Mouse (Mus musculus) urinary bladder, adult 18-20 months (tissue): ENCODE measurements around the gene Uncx.

Experiments
- DNase-seq, 2 experiments: peaks; one replicate each; pipeline ENCODE4 v3.0.0; 2022; ENCODE audit warnings: low spot score in 2 of 2, mixed read lengths in 2 of 2

Uncx gene

DNA sequence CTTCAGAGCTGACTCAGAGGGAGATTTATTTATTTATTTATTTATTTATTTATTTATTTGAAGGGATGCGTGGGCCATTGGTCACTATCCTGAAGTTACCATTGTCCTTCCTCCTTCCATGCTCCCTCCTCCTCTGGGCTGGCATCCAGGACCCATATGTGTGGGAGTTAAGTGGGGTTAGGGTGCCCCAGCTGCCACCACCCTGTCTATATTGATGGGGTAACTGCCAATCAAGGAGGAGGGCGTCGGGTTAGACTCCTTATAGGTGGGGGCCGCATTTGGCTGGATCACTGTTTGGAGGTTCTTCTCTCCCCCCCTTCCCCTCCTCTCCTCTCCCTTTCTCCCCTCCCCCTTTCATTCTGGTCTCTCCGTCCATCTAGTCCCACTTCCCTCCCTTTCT, 738 bp upstream of the Uncx start:
- DNase-seq, result no peak

DNA sequence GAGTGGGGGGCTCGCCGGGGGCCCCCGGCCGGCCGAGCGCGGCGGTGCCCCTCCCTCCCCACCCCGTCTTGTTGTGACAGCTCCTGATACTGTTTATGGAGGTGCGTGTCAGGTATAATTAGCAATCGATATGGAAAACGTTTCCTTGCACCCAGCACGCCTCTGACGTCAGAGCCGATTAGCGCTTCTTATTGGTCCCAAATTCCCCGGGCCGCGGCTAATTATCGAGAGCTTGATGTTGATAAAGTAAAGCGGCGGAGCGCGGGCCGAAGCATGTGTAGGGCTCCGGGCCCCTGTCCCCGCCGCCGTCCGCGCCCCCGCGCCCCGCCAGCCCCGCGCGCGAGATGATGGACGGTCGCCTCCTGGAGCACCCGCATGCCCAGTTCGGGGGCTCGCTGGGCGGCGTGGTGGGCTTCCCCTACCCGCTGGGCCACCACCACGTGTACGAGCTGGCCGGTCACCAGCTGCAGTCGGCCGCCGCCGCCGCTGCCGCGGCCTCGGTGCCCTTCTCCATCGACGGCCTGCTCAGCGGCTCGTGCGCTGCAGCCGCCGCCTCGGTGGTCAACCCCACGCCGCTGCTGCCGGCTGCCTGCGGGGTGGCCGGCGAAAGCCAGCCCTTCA, 466 bp downstream of the Uncx start:
- DNase-seq, result no peak

DNA sequence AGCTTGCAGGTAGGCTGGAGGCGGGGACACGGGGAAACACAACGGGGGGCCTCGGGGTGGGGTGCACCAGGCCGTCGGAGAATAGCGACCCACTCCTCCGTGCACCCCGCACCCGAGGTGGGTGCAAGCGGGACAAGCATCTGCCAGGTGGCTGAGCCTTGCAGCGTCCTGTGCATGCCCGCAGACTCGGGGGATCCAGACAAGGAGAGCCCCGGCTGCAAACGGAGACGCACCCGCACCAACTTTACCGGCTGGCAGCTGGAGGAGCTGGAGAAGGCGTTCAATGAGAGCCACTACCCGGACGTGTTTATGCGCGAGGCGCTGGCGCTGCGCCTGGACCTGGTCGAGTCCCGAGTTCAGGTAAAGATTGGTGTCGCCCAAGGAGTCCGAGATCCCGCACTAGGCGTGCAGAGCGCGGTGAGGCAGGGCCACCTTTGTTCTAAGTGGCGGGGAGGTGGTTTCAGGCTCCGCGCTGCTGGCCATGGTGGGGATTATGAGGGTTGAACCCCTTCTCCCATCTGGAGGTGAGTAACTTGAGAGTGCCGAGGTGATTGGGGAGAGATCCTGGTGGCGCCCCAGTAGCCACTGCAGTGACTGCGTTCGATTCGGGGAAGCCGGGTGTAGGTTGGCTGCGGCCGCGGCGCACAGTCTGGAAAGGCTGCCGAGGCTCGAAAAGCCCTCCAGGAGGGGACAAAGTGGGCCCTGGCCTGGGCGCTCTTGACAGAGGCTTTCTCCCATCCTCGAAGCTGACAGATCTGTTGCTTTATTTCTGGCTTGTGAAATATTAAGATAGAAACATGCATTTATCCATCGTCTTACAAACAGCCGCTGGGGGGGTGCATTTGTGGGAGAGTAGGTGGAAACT, 1.2 kb downstream of the Uncx start:
- DNase-seq, result no peak

DNA sequence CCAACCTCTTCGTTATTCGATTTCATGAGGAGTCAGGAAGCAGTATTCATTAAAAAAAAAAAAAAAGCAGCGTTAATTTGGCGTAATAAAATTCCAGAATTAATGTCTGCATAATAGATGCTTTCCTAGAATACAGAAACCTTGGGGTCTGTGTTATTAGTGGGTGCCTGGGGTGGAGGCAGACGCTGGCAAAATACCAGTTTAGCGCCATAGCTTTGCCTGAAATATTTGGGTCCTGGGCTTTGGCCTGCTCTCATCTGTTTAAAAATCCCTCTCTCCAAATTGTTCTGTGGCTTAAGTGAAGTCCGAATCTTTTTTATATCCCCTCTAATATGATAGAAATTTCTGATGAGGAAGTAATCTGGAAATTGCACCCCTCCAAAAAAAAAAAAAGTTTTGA, 1.9 kb downstream of the Uncx start:
- DNase-seq, result no peak

DNA sequence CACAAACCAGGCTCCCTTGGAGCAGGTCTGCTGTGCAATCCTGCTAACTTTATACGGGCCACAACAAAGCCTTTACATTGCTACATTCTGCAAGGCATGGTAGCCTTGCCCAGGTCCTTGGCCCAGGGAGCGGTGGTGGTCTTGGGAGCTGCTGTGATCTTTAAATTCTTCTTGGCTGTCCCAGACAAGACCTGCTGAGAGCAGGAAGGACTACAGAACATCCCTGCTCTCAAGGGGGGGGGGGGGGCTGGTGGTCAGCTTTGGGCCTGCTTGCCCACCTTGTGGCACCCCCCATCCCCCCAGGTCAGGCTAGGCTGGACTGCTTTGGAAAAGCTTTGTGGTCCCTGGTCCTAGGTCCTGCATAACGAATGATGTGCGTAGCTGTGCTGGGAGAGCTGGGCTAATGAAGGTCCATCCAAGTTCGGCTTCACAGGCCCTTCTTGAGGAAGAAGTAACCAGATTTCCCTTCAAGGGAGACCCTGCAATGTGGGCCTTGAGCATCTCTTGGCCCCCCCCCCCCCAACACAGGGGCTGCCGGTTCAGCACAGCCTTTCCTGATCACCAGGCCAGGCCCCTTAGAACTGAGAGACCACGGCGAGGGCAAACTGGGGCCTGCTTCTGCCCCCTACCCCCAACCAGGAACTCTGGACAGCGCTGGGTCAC, 2.5 kb downstream of the Uncx start:
- no peak for DNase-seq

DNA sequence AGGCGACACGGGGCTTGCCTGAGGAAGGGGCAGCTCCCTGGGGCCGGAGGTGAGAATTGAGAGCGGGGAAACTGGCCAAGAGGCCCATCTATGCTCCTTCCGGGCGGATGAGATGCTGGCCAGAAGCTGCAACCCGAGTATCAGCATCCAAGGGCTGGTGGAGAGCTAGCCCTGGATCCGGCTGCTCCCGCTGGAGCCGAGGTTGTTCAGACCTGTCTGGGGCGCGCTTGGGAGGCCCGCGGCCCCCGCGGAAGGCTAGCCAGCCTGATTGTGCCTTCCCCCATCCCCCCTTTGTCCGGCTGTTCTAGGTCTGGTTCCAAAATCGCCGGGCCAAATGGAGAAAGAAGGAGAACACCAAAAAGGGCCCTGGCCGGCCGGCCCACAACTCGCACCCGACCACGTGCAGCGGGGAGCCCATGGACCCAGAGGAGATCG, 3.1 kb downstream of the Uncx start:
- DNase-seq, result no peak

DNA sequence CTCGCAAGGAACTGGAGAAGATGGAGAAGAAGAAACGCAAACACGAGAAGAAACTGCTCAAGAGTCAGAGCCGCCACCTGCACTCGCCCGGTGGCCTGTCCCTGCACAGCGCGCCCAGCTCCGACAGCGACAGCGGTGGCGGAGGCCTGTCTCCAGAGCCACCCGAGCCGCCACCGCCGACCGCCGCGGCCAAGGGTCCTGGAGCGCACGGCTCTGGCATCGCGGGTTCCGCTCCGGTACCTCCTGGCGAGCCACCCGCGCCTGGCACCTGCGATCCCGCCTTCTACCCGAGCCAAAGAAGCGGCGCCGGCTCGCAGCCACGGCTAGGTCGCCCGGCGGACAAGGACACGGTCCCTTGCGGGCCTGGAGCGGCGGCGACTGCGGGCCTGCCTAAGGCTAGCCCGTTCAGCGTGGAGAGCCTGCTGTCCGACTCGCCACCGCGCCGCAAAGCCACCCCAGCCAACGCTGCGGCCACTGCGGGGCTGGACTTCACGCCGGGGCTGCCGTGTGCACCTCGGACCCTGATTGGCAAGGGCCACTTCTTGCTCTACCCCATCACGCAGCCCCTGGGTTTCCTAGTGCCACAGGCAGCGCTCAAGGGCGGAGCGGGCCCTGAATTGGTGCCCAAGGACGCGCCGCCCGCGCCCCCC, 3.6 kb downstream of the Uncx start:
- no peak for DNase-seq

DNA sequence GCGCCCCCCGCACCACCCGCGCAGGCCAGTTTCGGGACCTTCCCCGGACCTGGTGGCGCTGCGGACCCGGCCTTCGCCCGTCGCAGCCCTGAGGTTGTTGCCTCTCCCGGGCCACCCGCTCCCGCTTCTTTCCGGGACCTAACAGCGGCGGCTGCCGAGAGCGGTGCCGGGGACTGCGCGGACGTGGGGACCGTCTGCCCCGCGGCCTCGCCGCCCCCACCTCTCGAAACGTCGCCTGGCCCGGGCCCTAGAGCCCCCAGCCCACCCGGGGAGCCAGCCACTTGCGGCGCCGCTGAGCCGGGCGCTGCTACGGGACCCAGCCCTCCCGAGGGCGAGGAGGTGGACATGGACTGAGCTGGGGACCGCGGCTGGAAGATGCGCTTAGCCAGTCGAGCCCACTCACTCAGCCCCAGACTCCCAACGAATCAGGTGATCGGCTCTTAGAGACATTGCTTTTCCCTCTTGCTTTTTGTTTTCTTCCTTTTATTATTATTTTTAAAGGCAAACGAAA, 4.2 kb downstream of the Uncx start:
- no peak for DNase-seq

DNA sequence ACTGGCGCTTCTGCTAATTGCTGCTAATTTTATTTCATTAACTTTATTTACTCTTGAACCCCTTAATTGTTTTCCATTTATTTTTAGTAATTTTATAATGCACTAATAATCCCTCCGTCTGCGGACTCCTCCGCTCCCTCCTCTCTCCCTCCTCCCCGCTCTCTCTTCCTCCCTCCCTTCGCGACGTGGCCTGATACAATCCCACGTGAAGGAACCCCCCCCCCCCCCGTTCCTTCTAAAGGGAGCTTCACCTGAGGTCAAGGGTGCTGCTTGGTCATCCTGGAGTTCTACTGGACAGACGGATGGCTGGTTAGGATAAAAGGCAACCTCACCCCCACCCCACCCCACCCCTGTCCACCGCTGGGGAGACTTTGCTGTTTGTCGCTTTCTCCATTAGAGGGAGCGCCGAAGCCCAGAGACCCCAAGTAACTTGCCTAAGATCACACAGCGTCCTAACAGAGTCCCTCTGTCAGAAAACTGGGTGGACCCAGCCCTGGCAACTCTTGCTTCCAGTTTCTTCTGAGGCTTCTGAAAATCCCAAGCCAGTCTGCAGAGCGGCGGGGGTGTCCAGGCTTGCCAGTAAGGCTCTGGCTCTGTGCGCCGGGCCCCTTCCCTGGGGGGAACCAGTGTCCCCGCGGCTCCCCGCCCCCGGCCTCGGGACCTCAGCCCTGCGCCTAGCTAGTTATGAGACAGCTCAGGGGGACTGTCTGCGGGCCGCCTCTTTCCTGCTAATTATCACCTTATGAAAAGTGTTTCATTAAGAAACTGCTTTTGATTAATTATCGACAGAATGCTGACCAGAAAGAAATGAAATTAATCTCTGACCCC, 10.4 kb downstream of the Uncx start:
- DNase-seq, result no peak

DNA sequence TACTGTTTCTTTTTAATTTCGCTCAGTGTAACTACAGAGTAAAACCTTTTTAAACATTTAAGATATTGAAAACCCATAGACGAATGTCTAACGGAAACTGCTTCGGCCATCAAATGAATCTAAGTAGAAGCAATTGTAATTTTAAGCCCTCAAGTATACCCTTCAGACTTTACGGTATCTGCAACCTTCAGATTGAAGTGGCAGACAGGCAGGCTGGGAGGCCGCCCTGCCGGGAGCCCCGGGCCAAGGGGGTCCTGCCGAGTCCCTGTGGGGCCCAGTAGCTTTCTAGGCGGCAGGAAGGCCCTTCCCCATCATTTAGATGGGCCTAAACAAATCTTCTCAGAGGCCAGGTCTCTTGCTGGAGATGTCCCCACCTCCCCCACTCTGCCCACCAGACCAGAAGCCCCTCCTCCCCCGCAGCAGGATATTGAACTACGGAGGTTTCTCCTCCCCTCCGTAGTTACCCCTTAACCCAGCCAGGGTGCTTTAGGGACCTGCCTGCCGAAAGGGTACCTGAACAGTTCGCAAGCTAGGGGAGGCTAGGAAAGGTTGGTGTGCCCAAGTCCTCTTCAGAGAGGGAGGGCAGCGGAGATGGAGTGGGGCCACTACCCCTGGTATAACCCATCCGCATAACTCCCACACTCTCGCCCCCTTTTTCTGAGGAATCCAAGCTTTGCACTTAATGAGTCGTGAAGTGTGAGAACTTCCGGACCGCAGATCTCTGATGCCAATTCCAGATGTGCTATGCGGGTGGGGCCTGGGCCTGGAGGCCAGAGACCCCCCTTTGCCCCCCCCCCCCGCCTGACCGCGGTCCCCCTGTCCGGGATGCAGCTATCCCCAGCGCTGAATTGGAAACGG, 11.4 kb downstream of the Uncx start:
- DNase-seq, result no peak

DNA sequence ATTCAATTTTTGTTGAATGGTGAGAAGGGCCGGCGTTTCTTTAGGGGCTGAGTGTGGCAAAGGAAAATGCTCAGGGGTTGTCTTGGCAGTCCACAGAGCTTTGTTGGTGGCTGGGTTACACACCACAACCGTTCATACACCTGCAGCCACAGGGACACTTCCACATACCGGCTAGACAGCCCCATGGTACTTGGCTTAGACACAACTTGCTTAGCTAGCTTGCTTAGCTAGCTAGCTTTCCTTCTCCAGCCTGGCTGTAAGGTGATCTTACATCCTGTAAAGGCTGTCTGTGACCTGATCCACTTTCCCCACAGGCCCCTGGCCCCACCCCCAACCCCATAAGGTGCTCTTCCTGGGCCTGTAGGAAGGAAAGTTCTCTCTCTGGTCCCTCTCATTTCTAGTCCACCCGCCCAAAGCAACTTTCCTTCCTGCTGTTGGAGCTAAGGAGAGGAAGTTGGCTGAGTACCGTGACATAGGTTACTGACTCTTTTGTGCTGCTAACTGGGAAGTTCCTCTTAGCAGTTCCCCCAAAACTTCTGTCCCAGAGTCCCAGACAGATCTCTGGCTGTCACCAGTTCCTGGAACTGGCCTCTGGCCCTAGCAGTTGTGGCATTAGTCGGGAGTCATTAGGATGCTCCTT, 12.3 kb downstream of the Uncx start:
- no peak for DNase-seq

DNA sequence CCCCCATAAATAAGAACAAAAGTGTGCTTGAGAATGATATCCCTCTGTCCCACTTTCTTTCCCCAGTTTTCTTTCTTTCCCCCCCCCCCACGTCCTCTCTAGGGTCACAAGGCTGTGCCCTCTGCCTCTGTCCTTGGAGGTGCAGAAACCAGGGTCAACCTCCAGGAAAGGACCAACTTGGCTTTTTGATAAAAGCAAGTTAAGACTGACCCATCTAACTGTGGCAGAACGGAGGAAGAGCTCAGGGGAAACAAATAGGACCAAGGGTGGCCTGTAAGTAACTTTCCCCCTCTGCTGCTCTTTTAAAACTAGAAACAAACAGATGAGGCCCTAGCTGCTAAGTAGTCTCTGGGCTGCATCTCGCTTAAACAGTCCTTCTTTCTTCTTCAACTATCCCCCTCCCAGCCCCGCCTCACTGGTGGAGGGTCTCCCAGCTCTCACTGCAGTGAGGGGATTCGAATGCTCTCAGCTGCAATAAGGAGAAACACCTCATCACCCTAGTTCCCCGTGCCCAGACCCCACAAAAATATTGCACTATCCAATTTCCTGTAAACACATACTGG, 12.9 kb downstream of the Uncx start:
- DNase-seq, result no peak

DNA sequence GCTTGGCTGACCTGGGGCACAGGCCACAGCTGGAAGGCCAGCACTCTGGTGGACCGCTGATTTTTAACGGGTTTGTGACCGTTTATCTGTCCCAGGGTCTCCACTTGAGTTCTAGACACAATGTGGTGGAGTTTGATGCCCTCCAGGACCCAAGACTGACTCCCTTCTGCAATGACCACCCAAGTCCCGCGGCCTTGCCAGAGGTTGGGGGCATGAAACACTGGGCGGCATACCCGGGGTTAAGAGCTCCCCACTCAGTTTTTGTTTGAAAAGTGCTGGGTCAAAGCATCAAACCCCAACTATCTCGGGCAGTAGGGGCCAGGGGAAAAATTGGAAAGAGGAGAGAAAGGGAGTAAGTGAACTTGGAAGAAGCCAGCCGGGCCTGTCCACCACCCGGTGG, 13.8 kb downstream of the Uncx start:
- DNase-seq, result no peak

DNA sequence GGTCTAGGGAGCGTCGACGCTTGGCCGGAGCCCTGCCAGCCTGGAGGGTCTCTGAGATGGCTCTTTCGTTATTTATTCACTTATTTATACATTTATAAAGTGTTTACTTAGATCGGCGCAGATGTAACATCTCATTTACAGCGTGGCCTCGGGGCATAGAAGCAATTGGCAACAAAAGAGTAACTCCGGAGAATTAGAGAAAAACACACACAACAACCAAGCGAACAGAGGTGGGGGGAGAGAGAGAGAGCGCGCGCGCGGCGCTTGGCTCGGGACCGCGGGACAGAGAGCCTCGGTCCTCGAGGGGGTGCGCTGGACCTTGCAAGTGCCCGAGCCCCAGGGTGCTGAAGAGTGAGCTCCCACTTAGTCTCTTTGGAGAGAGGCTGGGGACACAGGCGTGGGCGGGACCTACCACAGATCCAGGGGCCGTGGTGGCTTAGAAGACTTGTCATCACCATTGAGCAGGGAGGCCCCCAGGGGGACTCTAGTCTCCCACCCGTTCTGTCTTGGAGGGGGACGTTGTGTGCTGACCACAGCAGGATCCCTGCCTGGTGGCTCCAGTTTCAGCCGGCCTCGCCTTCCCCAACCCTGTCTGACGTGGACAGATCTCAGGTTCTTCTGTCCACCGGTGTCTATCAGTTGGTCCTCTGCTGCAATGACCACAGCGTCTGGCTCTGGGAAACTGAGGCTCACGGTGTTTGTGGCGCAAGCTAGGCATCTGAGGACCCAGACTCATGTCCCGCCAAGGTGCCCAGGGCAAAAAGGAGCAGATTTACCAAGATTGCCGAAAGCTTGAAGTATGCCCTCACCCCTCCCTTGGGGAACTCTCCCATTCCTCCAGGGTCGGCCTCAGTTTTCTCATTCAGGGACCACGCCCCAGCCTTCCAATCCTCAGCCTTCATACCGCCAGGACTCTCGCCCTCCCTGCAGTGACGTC, 14.5 kb downstream of the Uncx start:
- no peak for DNase-seq

DNA sequence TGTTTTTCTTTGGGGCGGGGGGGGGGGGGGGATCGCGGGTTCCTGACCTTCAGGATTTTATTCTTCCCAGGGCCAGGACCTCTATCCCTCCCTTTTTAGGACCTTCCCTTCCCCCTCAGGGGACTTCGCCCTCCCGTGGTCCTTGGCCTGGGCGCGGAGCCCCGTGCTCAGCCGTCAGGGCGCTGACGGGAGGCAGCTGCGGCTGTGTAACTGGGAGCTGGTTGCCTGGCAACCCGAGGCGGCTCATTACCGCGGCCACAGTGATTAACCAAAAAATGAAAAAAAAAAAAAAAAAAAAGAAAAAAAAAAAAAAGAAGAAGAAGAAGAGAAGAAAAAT, 15.1 kb downstream of the Uncx start:
- peak in 1 of 2 experiments; percentile 43 for DNase-seq

DNA sequence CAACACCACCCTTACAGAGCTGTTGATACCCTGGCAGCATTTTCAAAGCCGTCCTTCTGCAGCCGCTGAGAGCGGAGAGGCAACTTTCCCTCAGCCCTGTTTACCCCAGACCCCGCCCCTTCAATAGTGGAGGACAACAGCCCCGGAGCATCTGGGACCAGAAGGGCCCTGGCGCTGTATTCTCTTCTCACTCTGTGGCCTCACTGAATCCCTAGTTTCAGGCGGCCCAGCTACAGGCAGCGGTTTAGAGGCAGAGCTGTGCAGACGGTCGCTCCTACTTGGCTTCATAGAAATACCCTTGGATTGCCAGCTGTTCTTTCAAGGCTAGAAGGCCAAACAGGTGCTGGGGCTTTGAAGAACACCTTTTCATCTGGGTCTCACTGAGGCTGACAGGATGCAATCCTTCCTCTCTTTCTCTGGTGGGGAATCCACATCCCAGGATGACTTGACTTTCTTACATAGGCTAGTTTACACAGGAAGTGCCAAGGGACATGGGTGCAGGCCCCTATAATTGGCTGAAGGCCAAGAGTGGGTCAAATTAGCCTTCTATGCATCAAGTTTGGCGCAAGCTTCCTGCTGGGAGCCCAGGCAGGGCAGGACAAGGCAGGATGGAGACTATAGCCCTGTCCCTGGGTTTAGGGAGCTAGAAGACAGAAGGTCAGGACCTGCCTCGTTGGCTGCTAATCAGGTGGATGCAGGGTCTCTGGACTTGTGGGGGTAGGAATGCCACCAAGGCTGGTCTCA, 15.8 kb downstream of the Uncx start:
- no peak for DNase-seq

DNA sequence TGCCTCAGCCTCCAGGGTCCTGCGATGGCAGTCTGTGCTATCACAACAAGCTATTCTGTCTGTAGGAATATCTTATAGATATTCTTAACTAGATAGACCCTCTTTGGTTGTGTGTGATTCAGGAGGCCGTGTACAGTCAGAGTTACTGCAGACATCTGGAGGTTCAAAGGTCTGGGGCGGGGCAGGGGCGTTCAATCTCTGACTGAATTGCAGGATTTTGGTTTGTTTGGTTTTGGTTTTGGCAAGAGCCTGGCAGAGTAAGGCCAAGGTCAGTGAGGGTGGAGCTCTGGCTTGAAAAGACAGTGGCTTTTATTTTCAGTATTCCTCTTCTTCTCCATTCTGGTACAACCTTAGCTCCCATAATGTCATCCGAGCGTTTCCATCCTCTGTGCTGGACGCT, 16.5 kb downstream of the Uncx start:
- DNase-seq, result no peak
